Mouse (Mus musculus) olfactory bulb, adult 2 months (tissue): Measurements from ENCODE around the gene Prm3.

Experiments
- CTCF ChIP-seq: fragments of 200-500 bp; IDR thresholded peaks from 2 replicates; pipeline ENCODE4 v1.5.1; 2012; ENCODE audit warnings: low read depth, mild to moderate bottlenecking, low read length, moderate library complexity; ENCODE audit not compliant: insufficient read depth
- POLR2A ChIP-seq: fragments of 200-500 bp; IDR thresholded peaks from 2 replicates; pipeline ENCODE4 v1.6.1; 2012; ENCODE audit warnings: mild to moderate bottlenecking, low read depth, low read length, moderate library complexity; ENCODE audit not compliant: insufficient read depth

- no peak for TF ChIP-seq CTCF
- no peak for TF ChIP-seq POLR2A
Measured at GRCm38 (mm10) chr16:10780631-10781120, 10.0 kb downstream of the Prm3 start.
